Mouse (Mus musculus): ENCODE measurements at regions not wholly inside any gene's neighbourhood (a gene's known extent, or its start where the extent isn't known, plus 50 kb on each side); places are given as distances from the start of the nearest gene placed in this dataset.
A peak's percentile ranks its signal among the peaks of the same experiment; 100 is the strongest.

- DNase-seq (ENCODE audit: low read depth, low spot score) = peak; percentile 7
Observed at GRCm38 (mm10) chr8:50708219-50708911, 1864.6 kb upstream of the Tenm3 start.

DNA sequence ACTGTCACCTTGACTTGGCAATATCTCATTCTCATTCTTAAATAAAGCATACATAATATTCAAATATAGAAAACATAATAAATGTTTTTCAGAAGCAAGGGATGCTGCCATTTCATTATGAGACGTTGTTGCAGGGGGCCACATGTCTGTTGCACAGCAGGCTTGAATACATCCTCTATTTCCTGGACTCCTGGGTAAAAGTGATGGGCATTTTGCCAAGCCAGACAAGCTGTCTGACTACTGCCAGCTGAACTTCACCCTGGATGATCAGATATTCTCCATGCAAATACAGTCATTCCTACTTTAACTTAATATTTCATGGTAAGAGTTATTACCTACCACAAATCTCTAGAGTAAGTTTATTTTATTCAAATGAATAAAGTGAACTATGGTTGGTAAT is 1860.5 kb upstream of the Tenm3 start:
- no peak for DNase-seq (ENCODE audit: low read depth, low spot score)

DNA sequence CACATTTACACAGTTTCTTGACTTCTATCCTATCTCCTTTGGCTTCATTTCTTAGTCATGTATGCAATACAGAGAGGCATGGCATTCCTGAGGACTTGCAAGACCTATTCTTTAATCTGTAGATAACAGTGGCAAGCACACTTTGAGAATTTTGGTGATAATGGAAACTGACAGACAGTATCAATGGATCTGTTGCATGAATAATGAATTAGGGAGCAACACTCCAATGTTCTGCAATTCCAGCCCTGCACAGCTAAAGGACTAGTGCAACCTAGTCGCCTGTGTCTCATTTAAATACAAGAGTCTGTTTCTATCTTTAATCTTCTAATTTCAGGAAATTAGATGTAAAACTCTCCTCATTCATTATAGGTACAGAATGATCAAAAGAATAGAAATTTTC is 1845.3 kb upstream of the Tenm3 start:
- DNase-seq (ENCODE audit: low read depth, low spot score) = no peak

DNA sequence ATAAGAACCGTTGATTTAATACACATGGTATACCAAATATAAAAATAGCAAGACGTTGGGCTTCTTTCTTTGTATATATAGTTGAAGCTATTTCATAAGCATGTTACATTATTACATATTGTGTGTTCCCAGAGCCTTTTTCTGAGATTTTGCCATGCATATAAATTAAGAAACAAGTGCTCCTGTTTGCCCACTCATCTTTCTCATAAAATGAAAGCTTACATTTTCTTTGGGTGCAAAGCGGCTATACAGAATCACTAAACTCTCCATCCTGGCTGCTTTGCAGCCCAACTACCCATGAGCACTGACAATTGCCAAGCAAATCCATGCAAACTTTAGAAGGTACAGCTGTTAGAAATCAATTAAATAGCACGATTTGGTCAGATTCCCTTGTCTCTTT is 1821.6 kb upstream of the Tenm3 start:
- no peak for DNase-seq (ENCODE audit: low read depth, low spot score)
